Mouse (Mus musculus): Measurements from ENCODE around the gene St6gal1.

Gene St6gal1

GRCm38 (mm10) chr16:23361434-23361970 is 137.0 kb downstream of the St6gal1 start:
- no peak for DNase-seq

- DNase-seq = no peak
These were observed 139.9 kb downstream of the St6gal1 start for GRCm38 (mm10) chr16:23364328-23364990.

GRCm38 (mm10) chr16:23369124-23369523 is 144.6 kb downstream of the St6gal1 start:
- no peak for DNase-seq

GRCm38 (mm10) chr16:23370724-23371123 is 146.2 kb downstream of the St6gal1 start:
- DNase-seq = peak in 1 of 2 experiments; percentile 55

- DNase-seq = no peak
These were observed 147.8 kb downstream of the St6gal1 start for GRCm38 (mm10) chr16:23372340-23372739.

- DNase-seq = no peak
These were observed 149.5 kb downstream of the St6gal1 start for GRCm38 (mm10) chr16:23374068-23374467.

GRCm38 (mm10) chr16:23374938-23375337 is 150.4 kb downstream of the St6gal1 start:
- DNase-seq = peak; percentile 34 to 43

- no peak for DNase-seq
These were observed 151.6 kb downstream of the St6gal1 start for GRCm38 (mm10) chr16:23376189-23376588.

GRCm38 (mm10) chr16:23379536-23380230 is 155.1 kb downstream of the St6gal1 start:
- DNase-seq = no peak

GRCm38 (mm10) chr16:23384304-23384703 is 159.8 kb downstream of the St6gal1 start:
- no peak for DNase-seq

GRCm38 (mm10) chr16:23397931-23398330 is 173.4 kb downstream of the St6gal1 start:
- DNase-seq = no peak

- no peak for DNase-seq
These were observed 176.9 kb downstream of the St6gal1 start for GRCm38 (mm10) chr16:23401463-23401862.

- no peak for DNase-seq
These were observed 177.4 kb downstream of the St6gal1 start for GRCm38 (mm10) chr16:23401959-23402358.

- DNase-seq = peak; percentile 62 to 82
These were observed 178.6 kb downstream of the St6gal1 start for GRCm38 (mm10) chr16:23403008-23403755.

Measured in lung, postnatal 4 days (tissue).